Mouse (Mus musculus) heart, adult 2 months (tissue): ENCODE results near the gene Slc25a30. TPM values are rescaled to one million over a fixed set of nuclear protein-coding genes. Genes with fewer than 3 reads are reported as not detected.
"Not testable (repeated sequence)": the region's sequence is repeated elsewhere in the genome, so short reads cannot be mapped to it uniquely, and the experiment has no call there.

ENCODE experiments used
- DNase-seq, 2 experiments: peaks; one replicate each; pipeline ENCODE4 v3.0.0; 2021
- H3K27ac ChIP-seq: fragments of 200-600 bp; 2 replicates; pipeline ENCODE4 v1.8.1; 2022
- H3K27me3 ChIP-seq: fragments of 200-500 bp; 2 replicates; pipeline ENCODE4 v1.6.1; 2012; ENCODE audit warnings: mild to moderate bottlenecking, low read length, inconsistent platforms, mixed read lengths; ENCODE audit not compliant: control insufficient read depth, insufficient read depth
- H3K36me3 ChIP-seq: fragments of 200-500 bp; 2 replicates; pipeline ENCODE4 v1.6.1; 2012; ENCODE audit warnings: low read length, inconsistent platforms; ENCODE audit not compliant: control insufficient read depth, insufficient read depth
- H3K4me1 ChIP-seq: fragments of 200-500 bp; 2 replicates; pipeline ENCODE4 v1.6.1; 2011; ENCODE audit warnings: low read length; ENCODE audit not compliant: control insufficient read depth, insufficient read depth
- H3K4me3 ChIP-seq: fragments of 200-600 bp; 2 replicates; pipeline ENCODE4 v1.8.1; 2022
- H3K79me2 ChIP-seq: fragments of 200-500 bp; replicated peaks from 2 replicates; pipeline ENCODE4 v1.6.1; 2012; ENCODE audit warnings: mild to moderate bottlenecking, inconsistent platforms, low read length, moderate library complexity, mixed read lengths; ENCODE audit not compliant: control insufficient read depth, insufficient read depth
- H3K9ac ChIP-seq: fragments of 200-500 bp; 2 replicates; pipeline ENCODE4 v1.6.1; 2012; ENCODE audit warnings: low read depth, mild to moderate bottlenecking, control low read depth, inconsistent platforms, low read length, mixed read lengths
- CTCF ChIP-seq: fragments of 200-600 bp; IDR thresholded peaks from 2 replicates; pipeline ENCODE4 v1.8.1; 2022; ENCODE audit warnings: antibody characterized with exemption, mild to moderate bottlenecking, moderate library complexity
- EP300 ChIP-seq: fragments of 200-500 bp; IDR thresholded peaks from 2 replicates; pipeline ENCODE4 v1.6.1; 2011; ENCODE audit warnings: low read depth, low read length, control low read depth; ENCODE audit not compliant: insufficient read depth
- POLR2A ChIP-seq: fragments of 200-500 bp; IDR thresholded peaks from 2 replicates; pipeline ENCODE4 v1.6.1; 2011; ENCODE audit warnings: mild to moderate bottlenecking, low read depth, low read length, control low read depth; ENCODE audit not compliant: insufficient read depth
- WGBS: fragments of 180-500 bp; shearing (Covaris S2); methylation state at CpG from one replicate; pipeline ENCODE4 v1.1.7; 2018; 5-methylcytosine and 5-hydroxymethylcytosine counted together
- intact Hi-C: fragments of 180-260 bp; cut with DNase I; formaldehyde crosslinking; loops from one replicate; pipeline ENCODE4 v1.15.1; 2025
- polyA plus RNA-seq: library from polyadenylated mRNA; depleted of rRNA; stranded (reverse); fragments of >200 nt; gene quantifications from 2 replicates; pipeline ENCODE4 v1.2.3, GENCODE M21; 2012
- total RNA-seq, 2 experiments: library from RNA; stranded (reverse); gene quantifications; 2 replicates each; pipeline ENCODE4 v1.2.3; 2021

Slc25a30 gene
- total and polyA plus RNA-seq, 3 experiments = 6.3 to 15.2 (median 13.9) TPM

- intact Hi-C loops = no loop called here
- H3K27me3 ChIP-seq = no peaks in the 10 kb centered on the region
- H3K36me3 ChIP-seq = no peaks in the 10 kb centered on the region
- peaks cover 4% of the 10 kb centered on the region for H3K4me1 ChIP-seq
- WGBS = 73% methylated on average over 6 of the region's 6 CpGs
- no peak for TF ChIP-seq POLR2A
- no peak for TF ChIP-seq EP300
- TF ChIP-seq CTCF = no peak
- no peak for DNase-seq
- no peak overlapping the region for H3K27ac ChIP-seq
- no peaks in the 10 kb centered on the region for H3K79me2 ChIP-seq
- no peak overlapping the region for H3K9ac ChIP-seq
- no peak overlapping the region for H3K4me3 ChIP-seq
These were observed 2.5 kb upstream of the Slc25a30 start for GRCm38 (mm10) chr14:75789291-75789690.

GRCm38 (mm10) chr14:75787794-75788175 lies 948 bp upstream of the Slc25a30 start:
- intact Hi-C loops = loop anchor here (1.0 to 2.0 kb wide), 2 partner anchors 33 to 42 kb away; partner anchors contain the start of gene Cog3
- Histone ChIP-seq H3K4me3 (peak overlapping the region; percentile 90), H3K79me2 (0 out of 2 replicates have a peak, but pooled peaks cover 1% of the 10 kb centered on the region), H3K27me3 (no peaks in the 10 kb centered on the region), H3K36me3 (no peaks in the 10 kb centered on the region), H3K9ac (no peak overlapping the region; the same call in 1 of the 2 replicates), H3K4me1 (peaks cover 4% of the 10 kb centered on the region), H3K27ac (peak overlapping the region; percentile 95)
- no peak for DNase-seq
- TF ChIP-seq POLR2A (no peak), CTCF (no peak), EP300 (no peak)
- WGBS = 23% methylated on average over 7 of the region's 7 CpGs

- no peak for DNase-seq
- TF ChIP-seq CTCF (0 out of 2 replicates have a peak, but pooled peaks have one; percentile 1), POLR2A (no peak), EP300 (no peak)
- H3K36me3 ChIP-seq = no peaks in the 10 kb centered on the region
- peaks cover 4% of the 10 kb centered on the region; the same call in 1 of the 2 replicates for H3K79me2 ChIP-seq
- H3K9ac ChIP-seq = peak overlapping the region; percentile 90
- peak overlapping the region; percentile 95 for H3K27ac ChIP-seq
- H3K4me3 ChIP-seq = peak overlapping the region; percentile 90
- peaks cover 3% of the 10 kb centered on the region for H3K4me1 ChIP-seq
- 2% methylated on average over 31 of the region's 31 CpGs for WGBS
- no peaks in the 10 kb centered on the region for H3K27me3 ChIP-seq
- intact Hi-C loops = loop anchor here (2.0 kb wide), 1 partner anchor 32 kb away; the partner anchor contains the start of gene Cog3
These were observed 391 bp downstream of the Slc25a30 start for GRCm38 (mm10) chr14:75786424-75786867.

- TF ChIP-seq EP300 = no peak
- Histone ChIP-seq H3K4me1 (no peaks in the 10 kb centered on the region), H3K27ac (no peak overlapping the region), H3K4me3 (no peak overlapping the region), H3K79me2 (peaks cover 7% of the 10 kb centered on the region; the same call in 1 of the 2 replicates), H3K9ac (no peak overlapping the region), H3K27me3 (no peaks in the 10 kb centered on the region), H3K36me3 (no peaks in the 10 kb centered on the region)
- intact Hi-C loops = no loop called here
- DNase-seq = no peak
- WGBS = 84% methylated on average over 4 of the region's 4 CpGs
These were observed 6.9 kb downstream of the Slc25a30 start for GRCm38 (mm10) chr14:75779913-75780312.

- Histone ChIP-seq H3K79me2 (0 out of 2 replicates have a peak, but pooled peaks cover 3% of the 10 kb centered on the region), H3K4me3 (no peak overlapping the region), H3K4me1 (peaks cover 4% of the 10 kb centered on the region; the same call in 1 of the 2 replicates), H3K27ac (no peak overlapping the region), H3K9ac (no peak overlapping the region), H3K27me3 (no peaks in the 10 kb centered on the region), H3K36me3 (no peaks in the 10 kb centered on the region)
- TF ChIP-seq POLR2A (no peak), CTCF (no peak), EP300 (no peak)
- intact Hi-C loops = no loop called here
- DNase-seq = no peak
- WGBS = 96% methylated on average over 8 of the region's 8 CpGs
These were observed 10.2 kb downstream of the Slc25a30 start for GRCm38 (mm10) chr14:75776637-75777036.

GRCm38 (mm10) chr14:75773431-75773830 lies 13.4 kb downstream of the Slc25a30 start:
- 56% methylated on average over 8 of the region's 8 CpGs for WGBS
- intact Hi-C loops = no loop called here
- no peak overlapping the region for H3K4me3 ChIP-seq
- peaks cover 4% of the 10 kb centered on the region; the same call in 1 of the 2 replicates for H3K4me1 ChIP-seq
- no peaks in the 10 kb centered on the region for H3K36me3 ChIP-seq
- peak; percentile 33 to 56 for DNase-seq
- no peak overlapping the region for H3K9ac ChIP-seq
- no peak for TF ChIP-seq POLR2A
- no peaks in the 10 kb centered on the region for H3K79me2 ChIP-seq
- H3K27ac ChIP-seq = no peak overlapping the region; the same call in 1 of the 2 replicates
- no peaks in the 10 kb centered on the region for H3K27me3 ChIP-seq

GRCm38 (mm10) chr14:75772407-75772806 lies 14.4 kb downstream of the Slc25a30 start:
- WGBS = 79% methylated on average over 3 of the region's 3 CpGs
- H3K9ac ChIP-seq, H3K4me1 ChIP-seq, H3K4me3 ChIP-seq, H3K79me2 ChIP-seq, H3K27ac ChIP-seq, intact Hi-C loops, H3K36me3 ChIP-seq, H3K27me3 ChIP-seq, DNase-seq: not testable (repeated sequence)
